Mouse (Mus musculus): ENCODE results near the gene Cav3.

DNA sequence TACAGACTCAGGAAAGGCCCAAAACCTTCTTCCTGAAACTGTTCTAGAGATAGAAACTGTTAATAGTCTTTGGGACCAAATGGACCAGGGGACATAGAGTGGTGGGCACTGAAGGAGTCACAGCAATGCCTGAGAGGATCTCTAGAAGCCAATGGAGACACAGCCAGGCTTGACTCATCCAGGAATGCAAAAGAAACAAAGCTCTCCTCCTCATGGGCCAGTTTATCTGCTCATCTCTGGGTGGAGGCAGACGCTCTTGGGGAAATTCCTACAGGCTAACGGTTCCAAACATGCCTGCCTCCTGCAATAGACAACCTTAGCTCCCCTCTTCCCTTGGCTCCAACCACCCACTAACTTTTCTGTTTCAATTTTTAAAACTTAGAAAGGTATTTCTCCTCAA lies 38.2 kb downstream of the Cav3 start:
- TF ChIP-seq CTCF (IDR thresholded peaks at IDR 0.05; ENCODE audit: insufficient read depth, low read depth, low read length) (no peak), POLR2A (IDR thresholded peaks at IDR 0.05; ENCODE audit: insufficient read depth, low read depth, low read length) (no peak)
